Mouse (Mus musculus): ENCODE measurements around the gene Snx29. TPM values are rescaled to one million over a fixed set of nuclear protein-coding genes. Genes with fewer than 3 reads are reported as not detected.
A peak's percentile ranks its signal among the peaks of the same experiment; 100 is the strongest.
"Not testable (repeated sequence)": the region's sequence is repeated elsewhere in the genome, so short reads cannot be mapped to it uniquely, and the experiment has no call there.

The Snx29 gene
- polyA plus RNA-seq, 2 experiments: 1.9 TPM

DNA sequence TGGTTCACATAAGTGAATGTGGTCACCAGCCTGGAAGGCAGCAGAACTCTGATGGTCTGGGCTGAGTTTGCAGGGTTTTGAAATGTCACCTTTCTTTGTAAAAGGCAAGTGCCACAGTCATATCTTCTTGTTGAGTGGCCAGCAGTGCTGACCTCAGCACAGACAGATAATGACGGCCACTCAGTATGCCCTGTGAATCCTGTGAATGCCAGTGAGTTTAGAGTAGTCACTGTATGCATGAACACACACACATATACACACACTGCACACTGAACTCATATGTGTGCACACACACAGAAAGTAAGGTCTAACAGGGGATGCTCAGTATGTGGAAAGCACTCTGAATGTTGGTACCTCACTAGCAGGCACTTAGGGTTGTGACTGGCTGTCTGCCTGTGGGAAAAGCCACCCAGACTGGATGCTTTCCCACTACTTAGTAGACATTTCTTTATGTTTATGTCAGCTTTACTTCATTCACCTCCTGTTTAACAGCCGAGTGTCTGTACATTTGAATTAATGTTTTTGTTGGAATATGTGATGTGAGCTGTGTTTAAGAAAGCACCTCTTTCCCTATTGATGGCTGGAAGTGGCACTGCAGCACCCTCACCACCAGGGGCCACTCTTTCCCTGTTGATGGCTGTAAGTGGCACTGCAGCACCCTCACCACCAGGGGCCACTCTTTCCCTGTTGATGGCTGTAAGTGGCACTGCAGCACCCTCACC is 100.3 kb downstream of the Snx29 start:
- DNase-seq (ENCODE audit: low read depth in 3 of 3, low spot score in 3 of 3): no peak
- H3K9me3 ChIP-seq (ENCODE audit: control insufficient read depth, low read length): no peaks in the 10 kb centered on the region
- H3K9ac ChIP-seq (replicated peaks): no peak overlapping the region
- TF ChIP-seq EP300 (IDR thresholded peaks at IDR 0.05; ENCODE audit: low read depth) (no peak), CTCF (IDR thresholded peaks at IDR 0.05; ENCODE audit: low read depth) (peak; percentile 41)
- no peak overlapping the region for H3K4me2 ChIP-seq (ENCODE audit: low read depth)
- peaks cover 19 to 27% of the 10 kb centered on the region in 2 experiments for H3K4me1 ChIP-seq (replicated peaks; ENCODE audit: control insufficient read depth in 2 of 2, insufficient read depth in 2 of 2, low read length in 1 of 2)
- peak overlapping the region; percentile 48; the same call in 1 of the 2 replicates for H3K27ac ChIP-seq
- no peaks in the 10 kb centered on the region for H3K36me3 ChIP-seq (replicated peaks; ENCODE audit: control insufficient read depth, insufficient read depth, low read depth)
- 70% methylated on average over 2 of the region's 2 CpGs for WGBS (ENCODE audit: insufficient replicate concordance)
- H3K27me3 ChIP-seq (ENCODE audit: control insufficient read depth, insufficient read depth, low read length): no peaks in the 10 kb centered on the region
- no peak for ATAC-seq (ENCODE audit: insufficient read depth)
- no peak overlapping the region for H3K4me3 ChIP-seq (ENCODE audit: insufficient read depth in 1 of 2, low read depth in 2 of 2, low read length in 2 of 2)

DNA sequence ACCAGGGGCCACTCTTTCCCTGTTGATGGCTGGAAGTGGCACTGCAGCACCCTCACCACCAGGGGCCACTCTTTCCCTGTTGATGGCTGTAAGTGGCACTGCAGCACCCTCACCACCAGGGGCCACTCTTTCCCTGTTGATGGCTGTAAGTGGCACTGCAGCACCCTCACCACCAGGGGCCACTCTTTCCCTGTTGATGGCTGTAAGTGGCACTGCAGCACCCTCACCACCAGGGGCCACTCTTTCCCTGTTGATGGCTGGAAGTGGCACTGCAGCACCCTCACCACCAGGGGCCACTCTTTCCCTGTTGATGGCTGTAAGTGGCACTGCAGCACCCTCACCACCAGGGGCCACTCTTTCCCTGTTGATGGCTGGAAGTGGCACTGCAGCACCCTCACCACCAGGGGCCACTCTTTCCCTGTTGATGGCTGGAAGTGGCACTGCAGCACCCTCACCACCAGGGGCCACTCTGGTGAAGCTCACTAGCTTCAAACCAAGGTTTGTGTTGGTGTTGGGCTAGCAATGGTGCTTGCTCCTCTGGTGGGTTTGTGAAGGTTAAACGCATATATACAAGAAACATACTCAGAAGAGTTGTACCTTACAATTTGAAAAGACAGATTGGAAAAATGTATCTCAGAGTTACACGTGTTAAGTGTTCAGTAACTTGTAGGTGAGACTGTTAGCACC is 101.0 kb downstream of the Snx29 start:
- 92% methylated on average over 2 of the region's 2 CpGs for WGBS (ENCODE audit: insufficient replicate concordance)
- not testable (repeated sequence) for H3K36me3 ChIP-seq (replicated peaks; ENCODE audit: control insufficient read depth, insufficient read depth, low read depth); H3K4me2 ChIP-seq (ENCODE audit: low read depth); ATAC-seq (ENCODE audit: insufficient read depth); H3K27me3 ChIP-seq (ENCODE audit: control insufficient read depth, insufficient read depth, low read length); H3K4me3 ChIP-seq (ENCODE audit: insufficient read depth in 1 of 2, low read depth in 2 of 2, low read length in 2 of 2); H3K9me3 ChIP-seq (ENCODE audit: control insufficient read depth, low read length); H3K27ac ChIP-seq; H3K9ac ChIP-seq (replicated peaks)
- peak in 1 of 3 experiments; percentile 23 for DNase-seq (ENCODE audit: low read depth in 3 of 3, low spot score in 3 of 3)
- peaks cover 19 to 27% of the 10 kb centered on the region in 2 experiments for H3K4me1 ChIP-seq (replicated peaks; ENCODE audit: control insufficient read depth in 2 of 2, insufficient read depth in 2 of 2, low read length in 1 of 2)
- peak; percentile 79 for TF ChIP-seq CTCF (IDR thresholded peaks at IDR 0.05; ENCODE audit: low read depth)

DNA sequence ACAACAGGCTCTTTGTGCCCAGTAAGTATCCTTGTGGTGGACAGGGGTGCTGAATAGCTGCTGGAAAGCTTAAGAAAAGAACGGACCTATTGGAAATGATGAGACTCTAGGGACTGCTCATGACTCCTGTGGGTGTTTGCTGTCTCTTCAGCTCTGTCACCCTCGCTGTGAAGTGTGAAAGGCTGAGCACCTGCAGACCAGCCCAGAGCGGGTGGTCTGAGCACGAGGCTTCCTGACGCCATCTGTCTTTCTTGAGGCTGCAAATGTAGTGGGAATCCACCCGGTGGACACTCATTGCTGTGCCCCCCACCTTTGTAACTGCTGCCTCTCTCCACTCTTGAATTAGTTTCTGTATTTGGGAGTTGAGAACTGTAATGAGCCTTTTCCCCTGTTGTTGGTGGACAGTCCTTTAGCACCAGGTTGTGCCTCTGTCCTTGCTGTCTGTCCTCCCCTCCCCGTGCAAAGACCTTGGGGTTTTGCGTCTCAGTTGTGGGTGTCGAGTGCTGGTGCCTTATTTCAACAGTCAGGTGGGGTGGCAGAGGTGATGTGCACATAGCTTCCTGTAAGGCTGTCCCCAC is 101.9 kb downstream of the Snx29 start:
- H3K9me3 ChIP-seq (ENCODE audit: control insufficient read depth, low read length): no peaks in the 10 kb centered on the region

DNA sequence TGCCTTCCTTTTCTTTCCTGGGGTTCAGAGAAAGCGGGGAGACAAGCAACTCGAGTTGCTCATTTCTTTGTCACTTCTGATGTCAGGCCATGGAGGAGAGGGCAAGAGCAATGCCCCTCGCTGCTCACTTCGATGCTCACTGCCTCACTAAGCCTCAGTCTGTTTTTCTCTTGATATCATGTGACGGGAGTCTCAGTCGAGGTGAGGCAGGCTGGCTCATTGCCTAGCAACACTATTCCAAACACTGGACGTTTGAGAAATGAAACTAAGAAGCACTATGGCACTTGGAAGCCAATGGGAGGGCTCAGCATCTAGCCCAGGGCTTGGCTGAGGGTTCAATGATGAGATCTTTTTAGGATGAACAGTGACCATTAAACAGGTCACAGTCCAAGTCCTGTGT is 102.6 kb downstream of the Snx29 start:
- ATAC-seq (ENCODE audit: insufficient read depth): no peak
- no peak for TF ChIP-seq EP300 (IDR thresholded peaks at IDR 0.05; ENCODE audit: low read depth)
- TF ChIP-seq CTCF (IDR thresholded peaks at IDR 0.05; ENCODE audit: low read depth): no peak
- H3K27ac ChIP-seq: no peak overlapping the region
- H3K4me1 ChIP-seq (replicated peaks; ENCODE audit: control insufficient read depth in 2 of 2, insufficient read depth in 2 of 2, low read length in 1 of 2): peaks cover 19 to 27% of the 10 kb centered on the region in 2 experiments
- H3K27me3 ChIP-seq (ENCODE audit: control insufficient read depth, insufficient read depth, low read length): no peaks in the 10 kb centered on the region
- H3K9ac ChIP-seq (replicated peaks): no peak overlapping the region
- H3K9me3 ChIP-seq (ENCODE audit: control insufficient read depth, low read length): no peaks in the 10 kb centered on the region
- no peak overlapping the region for H3K4me3 ChIP-seq (ENCODE audit: insufficient read depth in 1 of 2, low read depth in 2 of 2, low read length in 2 of 2)
- 58% methylated on average over 7 of the region's 7 CpGs for WGBS (ENCODE audit: insufficient replicate concordance)
- H3K4me2 ChIP-seq (ENCODE audit: low read depth): no peak overlapping the region
- no peak for DNase-seq (ENCODE audit: low read depth in 3 of 3, low spot score in 3 of 3)
- H3K36me3 ChIP-seq (replicated peaks; ENCODE audit: control insufficient read depth, insufficient read depth, low read depth): no peaks in the 10 kb centered on the region

More for the DNA sequence above, 101.9 kb downstream of the Snx29 start:
- WGBS (ENCODE audit: insufficient replicate concordance): 83% methylated on average over 9 of the region's 9 CpGs
- Histone ChIP-seq H3K9ac (replicated peaks) (no peak overlapping the region), H3K4me3 (ENCODE audit: insufficient read depth in 1 of 2, low read depth in 2 of 2, low read length in 2 of 2) (no peak overlapping the region), H3K27ac (no peak overlapping the region), H3K4me2 (ENCODE audit: low read depth) (no peak overlapping the region), H3K27me3 (ENCODE audit: control insufficient read depth, insufficient read depth, low read length) (no peaks in the 10 kb centered on the region), H3K4me1 (replicated peaks; ENCODE audit: control insufficient read depth in 2 of 2, insufficient read depth in 2 of 2, low read length in 1 of 2) (peaks cover 19 to 27% of the 10 kb centered on the region in 2 experiments), H3K36me3 (replicated peaks; ENCODE audit: control insufficient read depth, insufficient read depth, low read depth) (no peaks in the 10 kb centered on the region)
- ATAC-seq (ENCODE audit: insufficient read depth) (no peak), DNase-seq (ENCODE audit: low read depth in 3 of 3, low spot score in 3 of 3) (no peak)
- TF ChIP-seq CTCF (IDR thresholded peaks at IDR 0.05; ENCODE audit: low read depth) (no peak), EP300 (IDR thresholded peaks at IDR 0.05; ENCODE audit: low read depth) (no peak)

Measured in liver, embryonic 14.5 days (tissue).